Mouse (Mus musculus): ENCODE measurements around the gene Pet100.

DNA sequence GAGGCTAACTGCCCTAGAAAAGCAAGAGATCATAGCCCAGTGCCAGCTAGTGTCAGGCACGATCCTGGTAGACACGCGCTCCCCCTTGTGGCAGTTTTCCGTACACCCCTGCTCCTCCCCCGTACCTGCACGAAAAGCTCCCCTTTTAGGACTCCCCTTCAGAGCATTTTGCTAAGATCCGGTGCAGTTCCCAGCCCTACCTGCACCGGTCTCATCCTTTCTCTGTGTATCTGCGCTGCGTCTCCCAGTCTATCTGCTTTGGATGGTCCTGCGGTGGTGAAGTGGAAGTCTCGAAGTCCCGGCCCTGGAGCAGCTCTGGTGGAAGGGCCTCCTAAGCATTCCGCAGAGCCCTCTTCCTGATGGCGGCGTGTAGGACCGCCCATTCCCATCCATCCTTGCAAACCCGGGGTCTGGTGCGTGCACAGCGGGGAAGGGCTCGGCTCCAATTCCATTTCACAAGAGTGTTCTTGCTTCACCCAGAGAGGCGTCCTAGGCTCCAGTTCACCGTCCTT is 50.7 kb downstream of the Pet100 start, which contains the start of gene Fcor:
- TF ChIP-seq CTCF (IDR thresholded peaks at IDR 0.05; ENCODE audit: low read depth, low read length) (peak; percentile 99), POLR2A (IDR thresholded peaks at IDR 0.05; ENCODE audit: borderline replicate concordance, low read depth, low read length) (no peak)

Measured in bone marrow macrophage, adult 2 months (primary cell).